Mouse (Mus musculus) skeletal muscle tissue, adult 2 months (tissue): Measurements from ENCODE around the gene Slc25a48.

ENCODE experiments used
- DNase-seq: peaks from one replicate; pipeline ENCODE4 v3.0.0-alpha.2; 2012; ENCODE audit warnings: low read depth, low spot score

The Slc25a48 gene

GRCm38 (mm10) chr13:56449239-56450030, 11.3 kb downstream of the Slc25a48 start:
- DNase-seq, result no peak

- DNase-seq, result no peak
Observed at GRCm38 (mm10) chr13:56450035-56450434, 11.9 kb downstream of the Slc25a48 start.

- no peak for DNase-seq
Observed at GRCm38 (mm10) chr13:56458001-56458400, 19.8 kb downstream of the Slc25a48 start.

- DNase-seq, result no peak
Observed at GRCm38 (mm10) chr13:56461460-56461859, 23.3 kb downstream of the Slc25a48 start.

- no peak for DNase-seq
Observed at GRCm38 (mm10) chr13:56462791-56463190, 24.6 kb downstream of the Slc25a48 start.

GRCm38 (mm10) chr13:56463261-56463660, 25.1 kb downstream of the Slc25a48 start:
- no peak for DNase-seq

GRCm38 (mm10) chr13:56463750-56464149, 25.6 kb downstream of the Slc25a48 start:
- DNase-seq, result no peak

- no peak for DNase-seq
Observed at GRCm38 (mm10) chr13:56467786-56468185, 29.6 kb downstream of the Slc25a48 start.

- no peak for DNase-seq
Observed at GRCm38 (mm10) chr13:56468536-56468935, 30.4 kb downstream of the Slc25a48 start.

GRCm38 (mm10) chr13:56471211-56471610, 33.1 kb downstream of the Slc25a48 start:
- no peak for DNase-seq

- peak; percentile 41 for DNase-seq
Observed at GRCm38 (mm10) chr13:56471951-56472350, 33.8 kb downstream of the Slc25a48 start.

GRCm38 (mm10) chr13:56472661-56473060, 34.5 kb downstream of the Slc25a48 start:
- DNase-seq, result no peak

- DNase-seq, result peak; percentile 59
Observed at GRCm38 (mm10) chr13:56475363-56475762, 37.2 kb downstream of the Slc25a48 start.

GRCm38 (mm10) chr13:56476790-56477189, 38.6 kb downstream of the Slc25a48 start:
- no peak for DNase-seq

- no peak for DNase-seq
Observed at GRCm38 (mm10) chr13:56477271-56477670, 39.1 kb downstream of the Slc25a48 start.

GRCm38 (mm10) chr13:56478027-56478426, 39.9 kb downstream of the Slc25a48 start:
- no peak for DNase-seq

- no peak for DNase-seq
Observed at GRCm38 (mm10) chr13:56482146-56482545, 44.0 kb downstream of the Slc25a48 start, which contains the start of gene Il9. TSS of gene Il9 (minus strand) at chr13:56482246.

- no peak for DNase-seq
Observed at GRCm38 (mm10) chr13:56488012-56488411, 49.9 kb downstream of the Slc25a48 start.

GRCm38 (mm10) chr13:56494440-56494839, 56.3 kb downstream of the Slc25a48 start:
- DNase-seq, result no peak

- DNase-seq, result no peak
Observed at GRCm38 (mm10) chr13:56500132-56500531, 62.0 kb downstream of the Slc25a48 start.

GRCm38 (mm10) chr13:56500636-56501035, 62.5 kb downstream of the Slc25a48 start:
- DNase-seq, result no peak

- DNase-seq, result no peak
Observed at GRCm38 (mm10) chr13:56501866-56502420, 63.8 kb downstream of the Slc25a48 start.

GRCm38 (mm10) chr13:56506871-56507496, 68.8 kb downstream of the Slc25a48 start:
- DNase-seq, result no peak
